13 mouse cellular contexts compared by ENCODE assay signal in genomic region chr3:96963088-96964034, GRCm38 (mm10). TPM values are rescaled to one million over a fixed set of nuclear protein-coding genes. Genes with fewer than 3 reads are reported as not detected.
DNase-seq lines count a peak whose midpoint lies in the region; ATAC-seq and TF ChIP-seq lines count a peak whose summit lies in the region.
"Had no signal": no experiment of that assay in that cellular context is flagged by ENCODE, and none has a peak within 500 bp of the region (broad histone marks: within the 10 kb centered on the region; RNA-seq: fewer than 3 reads in every experiment).

No protein-coding gene starts in this region.

- no peak overlapping the region for H3K27ac ChIP-seq in midbrain, embryonic 11.5 days (ENCODE audit: low read depth, low read length)
- H3K27ac ChIP-seq: limb, embryonic 15.5 days had no signal

- H3K27me3 ChIP-seq in C2C12 (ENCODE audit: control insufficient read depth, insufficient read depth, insufficient read length): peaks cover 4% of the 10 kb centered on the region
- H3K27me3 ChIP-seq in midbrain, embryonic 11.5 days (ENCODE audit: control insufficient read depth, insufficient read depth, low read length): no peaks in the 10 kb centered on the region
- H3K27me3 ChIP-seq: limb, embryonic 15.5 days had no signal

- H3K79me3 ChIP-seq in C2C12 (ENCODE audit: low read depth): no peaks in the 10 kb centered on the region

- no peak for TF ChIP-seq CTCF in C2C12 (IDR thresholded peaks at IDR 0.05; ENCODE audit: control insufficient read depth, insufficient read depth, insufficient read length)

- H3K36me3 ChIP-seq in C2C12 (ENCODE audit: control insufficient read depth, insufficient read depth): no peaks in the 10 kb centered on the region
- H3K36me3 ChIP-seq in midbrain, embryonic 11.5 days (ENCODE audit: control insufficient read depth, insufficient read depth, low read length): no peaks in the 10 kb centered on the region
- H3K36me3 ChIP-seq: limb, embryonic 15.5 days had no signal

- peak; percentile 11 for DNase-seq in cerebellum, postnatal 36 days
- no peak for DNase-seq in cerebellum, adult 11 months
- DNase-seq in embryo, embryonic 11 days: peak; percentile 39
- DNase-seq in midbrain, embryonic 11.5 days (ENCODE audit: low spot score, missing footprints): peak; percentile 89
- no peak for DNase-seq in gastrocnemius, adult 18-20 months (ENCODE audit: low spot score)
- DNase-seq in adrenal gland, postnatal 36 days: no peak
- no peak for DNase-seq in layer of hippocampus, adult 9-10 months (ENCODE audit: low spot score)
- DNase-seq: thymus, postnatal 25 days had no signal

- 47% methylated on average over 12 of the region's 12 CpGs for WGBS in midbrain, embryonic 11.5 days

- H3K4me1 ChIP-seq in midbrain, embryonic 11.5 days (ENCODE audit: control insufficient read depth, insufficient read depth, low read length): peaks cover 5% of the 10 kb centered on the region; the same call in 1 of the 2 replicates

- H3ac ChIP-seq in C2C12 (ENCODE audit: control insufficient read depth, insufficient read length, low read depth): no peak overlapping the region

- no peaks in the 10 kb centered on the region for H3K79me2 ChIP-seq in C2C12 (ENCODE audit: control insufficient read depth, insufficient read depth)

- H3K4me3 ChIP-seq in C2C12 (ENCODE audit: insufficient read depth, poor library complexity, severe bottlenecking): no peak overlapping the region
- no peak overlapping the region for H3K4me3 ChIP-seq in midbrain, embryonic 11.5 days (ENCODE audit: low read depth, low read length)
- H3K4me3 ChIP-seq: limb, embryonic 15.5 days had no signal

- H3K9ac ChIP-seq in midbrain, embryonic 11.5 days (ENCODE audit: low read length): no peak overlapping the region
- H3K9ac ChIP-seq: limb, embryonic 15.5 days had no signal

- no peaks in the 10 kb centered on the region for H3K9me3 ChIP-seq in midbrain, embryonic 11.5 days (ENCODE audit: control insufficient read depth, low read length)
- H3K9me3 ChIP-seq: limb, embryonic 15.5 days had no signal

- peak; percentile 75 for ATAC-seq in midbrain, embryonic 11.5 days (ENCODE audit: low FRiP score)
- ATAC-seq: intestine, postnatal 0 days had no signal

- H3K4me2 ChIP-seq in midbrain, embryonic 11.5 days: no peak overlapping the region
- H3K4me2 ChIP-seq: limb, embryonic 15.5 days had no signal

TF ChIP-seq in C2C12, 6 proteins besides CTCF, POLR2A, EP300 and RAD21:
- TF ChIP-seq MYOD1 (IDR thresholded peaks at IDR 0.05; ENCODE audit: control insufficient read depth, insufficient read length, low read depth) (peak; percentile 7), FOSL1 (IDR thresholded peaks at IDR 0.05; ENCODE audit: insufficient read depth, low read length, poor library complexity, severe bottlenecking) (no peak)

RNA-seq across cellular contexts. Expression of gene Gja8, which starts 37.5 kb away (rescaled TPM):
- not detected for polyA plus RNA-seq in C2C12 (2012; fragmentation: generic; extraction: Trizol)
- polyA plus RNA-seq in midbrain, embryonic 11.5 days (2014; fragmentation: Nextera tagmentation; extraction: Ambion mirVana): not detected in 2 replicates
- not detected for total RNA-seq in gastrocnemius, adult 18-20 months (2021)
- not detected for total RNA-seq in adrenal gland, postnatal 36 days (2021)
- total RNA-seq: layer of hippocampus, adult 18-20 months had no signal
- polyA plus RNA-seq: embryonic facial prominence, embryonic 14.5 days; limb, embryonic 15.5 days had no signal

RNA-seq across cellular contexts. Expression of gene Gpr89, which starts 58.2 kb away (rescaled TPM):
- 17.7 TPM for polyA plus RNA-seq in C2C12 (2012; fragmentation: generic; extraction: Trizol)
- polyA plus RNA-seq in midbrain, embryonic 11.5 days (2014; fragmentation: Nextera tagmentation; extraction: Ambion mirVana): 40.3 TPM in 2 replicates
- 10 to 100 TPM; 17.6 to 18.2 TPM for total RNA-seq in gastrocnemius, adult 18-20 months (2021)
- 10 to 100 TPM; 34.7 to 38.5 TPM for total RNA-seq in adrenal gland, postnatal 36 days (2021)

RNA-seq across cellular contexts. Expression of gene Gja5, which starts 58.9 kb away (rescaled TPM):
- polyA plus RNA-seq in C2C12 (2012; fragmentation: generic; extraction: Trizol): 0.12 TPM
- 3.1 and 3.8 TPM in 2 replicates for polyA plus RNA-seq in midbrain, embryonic 11.5 days (2014; fragmentation: Nextera tagmentation; extraction: Ambion mirVana)
- 1 to 10 TPM; 1.7 to 2.8 TPM for total RNA-seq in gastrocnemius, adult 18-20 months (2021)
- 1 to 10 TPM in 1 of 2 experiments, under 1 TPM in 1; 0.76 to 3.6 TPM for total RNA-seq in adrenal gland, postnatal 36 days (2021)

Comparison
In these comparisons a context has a peak if more than half of its experiments do, and no peak if none do; other contexts are left out.
1. DNase-seq: peak in cerebellum, postnatal 36 days (2 of 2), embryo, embryonic 11 days (single experiment) and midbrain, embryonic 11.5 days (single experiment); none in cerebellum, adult 11 months (single experiment), gastrocnemius, adult 18-20 months (single experiment), adrenal gland, postnatal 36 days (0 of 2) and layer of hippocampus, adult 9-10 months (single experiment).